Mouse (Mus musculus) bone marrow macrophage, adult 2 months (primary cell): ENCODE data around the gene Eef1a1.

ENCODE experiments used
- CTCF ChIP-seq: IDR thresholded peaks from 2 replicates; pipeline ENCODE4 v1.5.1; 2012; ENCODE audit warnings: low read depth, mild to moderate bottlenecking, low read length, moderate library complexity
- POLR2A ChIP-seq: IDR thresholded peaks from 2 replicates; pipeline ENCODE4 v1.6.1; 2012; ENCODE audit warnings: mild to moderate bottlenecking, low read depth, low read length, borderline replicate concordance

- no peak for TF ChIP-seq CTCF
- no peak for TF ChIP-seq POLR2A
These were observed 43.4 kb upstream of the Eef1a1 start for GRCm38 (mm10) chr9:78532341-78532819.
